Mouse (Mus musculus): ENCODE measurements at regions not wholly inside any gene's neighbourhood (a gene's known extent, or its start where the extent isn't known, plus 50 kb on each side); places are given as distances from the start of the nearest gene placed in this dataset.

DNA sequence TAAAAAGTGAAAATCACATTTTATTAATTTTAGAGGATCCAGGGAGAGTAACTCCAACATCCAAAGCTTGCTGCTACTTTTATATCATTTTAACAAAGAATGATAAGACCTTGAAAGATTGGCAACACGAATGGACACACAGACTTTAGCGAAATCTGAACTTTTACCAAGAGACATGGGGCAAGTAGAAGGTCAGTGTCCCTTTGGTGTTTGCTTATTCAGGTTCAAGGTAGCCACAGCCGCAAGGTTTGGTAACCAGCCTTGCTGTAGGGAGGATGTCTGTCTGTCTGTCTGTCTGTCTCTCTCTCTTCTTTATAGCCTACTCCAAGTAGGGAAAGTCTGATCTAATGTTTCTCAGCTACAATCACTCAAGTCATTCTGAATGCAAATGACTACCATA lies 75.0 kb upstream of the Tmc1 start:
- DNase-seq (ENCODE audit: low spot score in 2 of 2): no peak

DNA sequence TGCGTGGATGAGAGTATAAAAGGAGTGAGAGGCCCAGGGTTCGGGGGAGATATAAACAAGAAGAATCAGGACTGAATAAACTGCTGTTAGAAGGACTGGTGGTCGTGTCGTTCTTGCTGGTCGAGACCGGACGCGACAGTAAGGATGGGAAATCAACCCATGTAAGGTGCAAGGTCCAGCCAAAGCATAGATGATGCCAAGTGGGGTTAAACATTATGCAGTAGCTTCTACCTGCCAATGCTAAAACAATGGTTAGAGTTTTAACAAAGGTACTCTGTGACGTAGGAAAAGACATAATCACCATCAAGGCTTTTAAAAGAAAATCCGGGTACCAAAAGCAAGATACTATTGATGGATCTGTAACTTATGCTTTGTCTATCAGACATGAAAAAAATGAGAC lies 58.4 kb upstream of the Tmc1 start:
- no peak for DNase-seq (ENCODE audit: low spot score in 2 of 2)

DNA sequence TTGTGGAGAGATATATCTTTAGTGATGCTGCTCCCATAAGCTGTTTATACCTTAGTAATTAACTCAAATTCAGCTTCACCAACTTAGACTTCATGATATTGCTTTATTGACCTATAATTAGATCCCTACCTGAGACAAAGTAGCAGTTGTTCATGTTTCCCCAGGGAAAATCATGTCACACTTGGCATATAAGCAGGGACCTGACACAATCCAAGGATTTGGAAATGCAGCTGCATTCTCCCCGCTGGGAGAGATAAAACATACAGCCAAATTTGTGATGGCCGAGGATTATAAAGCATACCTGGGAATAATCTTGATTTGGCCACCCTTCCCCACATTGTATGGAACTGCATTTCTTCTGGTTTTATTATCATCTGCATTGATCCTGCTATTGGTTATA lies 55.6 kb upstream of the Tmc1 start:
- DNase-seq (ENCODE audit: low spot score in 2 of 2): no peak

DNA sequence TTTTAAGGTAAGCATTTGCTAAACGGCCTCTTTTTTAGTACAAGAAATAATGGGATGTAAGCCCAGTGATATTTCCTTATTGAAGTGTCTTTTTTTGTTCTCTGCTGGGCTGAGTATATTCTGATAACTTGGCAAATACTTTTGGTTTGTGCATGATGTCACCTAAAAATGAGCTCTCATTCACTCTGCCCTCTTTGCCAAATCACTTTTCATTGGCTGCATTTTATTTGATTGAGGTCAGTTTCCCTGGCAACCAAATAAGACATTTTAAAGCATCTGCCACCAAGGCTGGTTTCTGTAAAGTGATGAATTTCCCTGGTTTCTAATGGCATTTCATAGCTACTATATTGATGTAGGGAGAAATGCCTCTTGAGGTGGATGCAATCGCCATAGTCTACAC lies 50.4 kb upstream of the Tmc1 start:
- DNase-seq (ENCODE audit: low spot score in 2 of 2): no peak
